Mouse (Mus musculus) bone marrow, adult 2 months (tissue): ENCODE results near the gene Clec2e.

ENCODE experiments used
- CTCF ChIP-seq: fragments of 200-500 bp; IDR thresholded peaks from 2 replicates; pipeline ENCODE4 v1.5.1; 2011; ENCODE audit warnings: low read length, control low read depth; ENCODE audit not compliant: control insufficient read depth, insufficient read depth
- POLR2A ChIP-seq: fragments of 200-500 bp; IDR thresholded peaks from 2 replicates; pipeline ENCODE4 v1.6.1; 2011; ENCODE audit warnings: low read depth, mild to moderate bottlenecking, control low read depth, low read length, borderline replicate concordance; ENCODE audit not compliant: control insufficient read depth

GRCm38 (mm10) chr6:129051731-129052130, 49.0 kb downstream of the Clec2e start:
- TF ChIP-seq POLR2A: no peak
- TF ChIP-seq CTCF: no peak
